Mouse (Mus musculus) mature B cell (primary cell): ENCODE measurements around the gene Pde4a.

ENCODE experiments used
- in situ Hi-C: fragments of 300-500 bp; cut with MboI; formaldehyde crosslinking; loops from 2 replicates; pipeline ENCODE4 v1.14.3; 2019

Pde4a gene

GRCm38 (mm10) chr9:21165041-21165951 lies at the start of gene Pde4a:
Pde4a (plus strand) TSS chr9:21165714.
- in situ Hi-C loops = no loop called here

GRCm38 (mm10) chr9:21117073-21117472 lies 48.4 kb upstream of the Pde4a start:
- in situ Hi-C loops = no loop called here

- in situ Hi-C loops = no loop called here
Measured at GRCm38 (mm10) chr9:21121483-21121882, 44.0 kb upstream of the Pde4a start.

- in situ Hi-C loops = loop anchor here (25.0 kb wide), 1 partner anchor 113 kb away; the partner anchor contains the start of genes Icam1 and Mrpl4
Measured at GRCm38 (mm10) chr9:21124837-21125236, 40.7 kb upstream of the Pde4a start.

DNA sequence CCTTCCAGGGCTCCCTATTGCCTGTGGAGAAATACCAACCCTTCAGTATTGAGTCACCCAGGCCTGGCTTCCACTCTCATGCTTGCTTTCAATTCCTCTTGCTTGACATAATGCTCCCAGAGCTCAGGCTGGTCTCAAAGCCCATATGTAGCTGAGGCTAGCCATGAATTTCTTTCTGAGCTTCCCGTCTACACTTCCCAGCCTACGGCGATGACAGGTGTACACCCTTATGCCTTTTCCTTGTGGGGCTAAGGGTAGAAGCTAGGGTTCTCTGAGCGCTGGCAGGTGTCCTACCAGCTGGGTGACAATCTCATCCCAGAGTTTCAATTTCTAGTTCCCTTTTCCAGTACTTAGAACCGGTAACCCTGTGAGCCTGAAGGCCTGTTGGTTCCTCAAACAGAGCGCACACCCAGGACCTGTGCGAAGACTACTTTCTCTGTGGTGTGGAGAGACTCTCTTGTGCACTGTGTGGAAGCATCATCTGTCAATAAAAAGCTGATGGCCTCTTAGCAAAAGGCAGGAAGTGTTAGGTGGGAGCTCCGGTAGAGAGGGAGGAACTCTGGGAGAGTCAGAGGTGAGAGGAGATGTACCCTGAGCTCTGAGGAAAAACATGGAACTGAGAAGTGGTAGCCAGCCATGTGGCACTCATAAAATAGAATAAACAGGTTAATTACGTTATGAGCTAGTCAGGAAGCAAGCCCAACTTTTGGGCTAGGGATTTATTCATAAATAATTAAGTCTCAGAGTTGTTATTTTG lies 39.8 kb upstream of the Pde4a start:
- in situ Hi-C loops = loop anchor here (25.0 kb wide), 1 partner anchor 113 kb away; the partner anchor contains the start of genes Icam1 and Mrpl4

GRCm38 (mm10) chr9:21126259-21126627 lies 39.3 kb upstream of the Pde4a start:
- in situ Hi-C loops = loop anchor here (25.0 kb wide), 1 partner anchor 114 kb away; the partner anchor contains the start of genes Icam1 and Mrpl4

DNA sequence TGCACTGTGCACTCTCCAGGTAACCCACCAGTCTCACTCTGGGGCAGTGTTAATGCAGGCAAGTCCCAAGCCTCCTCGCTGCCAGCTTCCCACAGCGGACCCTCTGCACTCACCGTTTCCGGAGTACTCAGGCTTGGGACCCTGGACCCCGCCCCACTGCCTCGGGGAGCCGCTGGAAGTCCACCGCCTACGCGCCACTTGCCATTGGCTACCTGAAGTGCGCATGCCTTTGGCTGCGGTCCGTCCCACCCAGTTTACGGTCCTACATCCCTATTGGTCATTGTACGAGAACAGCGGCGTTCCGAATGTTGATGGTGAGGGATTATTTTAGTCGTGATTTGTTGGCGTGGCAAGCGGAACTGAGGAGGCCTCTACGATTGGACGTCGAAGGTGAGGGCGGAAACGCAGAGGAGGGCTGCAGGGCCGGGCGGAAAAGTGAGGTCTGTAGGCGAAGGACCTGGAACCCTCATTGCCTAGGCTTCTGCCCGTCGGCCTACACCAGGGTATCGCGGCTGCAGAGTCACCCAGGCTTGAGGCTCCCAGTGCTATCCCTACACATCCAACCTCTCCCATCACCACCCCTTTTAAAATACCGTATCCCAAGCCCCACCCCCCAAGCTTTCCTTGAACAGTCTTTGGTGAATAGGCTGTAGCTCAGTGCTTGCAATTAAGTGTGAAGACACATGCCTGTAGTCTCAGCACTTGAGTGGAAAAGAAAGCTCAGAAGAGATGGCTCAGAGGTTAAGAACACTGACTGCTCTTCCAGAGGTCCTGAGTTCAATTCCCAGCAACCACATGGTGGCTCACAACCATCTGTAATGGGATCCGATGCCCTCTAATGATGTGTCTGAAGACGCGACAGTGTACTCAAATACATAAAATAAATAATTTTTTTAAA lies 34.2 kb upstream of the Pde4a start, which contains the start of gene Tyk2:
TSS of gene Tyk2 (minus strand) at position 185 of the 898 bp plus-strand sequence.
- in situ Hi-C loops = loop anchor here (25.0 kb wide), 1 partner anchor 119 kb away; the partner anchor contains the start of genes Icam1 and Mrpl4

GRCm38 (mm10) chr9:21132102-21132775 lies 33.3 kb upstream of the Pde4a start:
- in situ Hi-C loops = loop anchor here (25.0 kb wide), 1 partner anchor 120 kb away; the partner anchor contains the start of genes Icam1 and Mrpl4

DNA sequence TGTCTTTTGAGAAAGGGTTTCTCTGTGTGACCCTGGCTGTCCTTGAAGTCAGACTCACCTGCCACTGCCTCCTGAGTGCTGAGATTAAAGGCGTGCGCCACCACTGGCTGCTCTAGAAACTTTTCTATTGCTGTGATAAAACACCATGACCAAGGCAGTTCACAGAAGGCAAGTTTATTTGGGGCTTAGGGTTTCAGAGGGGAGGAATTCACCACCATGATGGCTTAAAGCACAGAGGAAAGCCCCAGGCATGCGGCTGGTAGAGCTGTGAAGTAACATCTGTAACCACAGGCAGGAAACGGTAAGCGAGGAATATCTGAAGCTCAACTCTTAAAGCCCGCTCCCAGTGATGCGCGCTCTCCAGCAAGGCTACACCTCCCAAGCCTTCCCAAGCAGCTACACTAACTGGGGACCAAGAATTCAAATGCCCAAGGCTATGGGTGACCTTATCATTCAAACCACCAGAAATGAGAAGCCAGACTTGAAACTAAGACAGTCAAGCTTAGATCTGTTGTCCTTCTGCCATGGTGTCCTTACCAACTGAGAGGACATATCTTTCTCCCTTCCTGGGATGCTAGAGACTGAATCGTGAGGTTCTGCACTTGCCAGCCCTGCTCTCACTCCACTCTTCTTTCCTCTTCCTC lies 32.3 kb upstream of the Pde4a start:
- in situ Hi-C loops = loop anchor here (25.0 kb wide), 1 partner anchor 121 kb away; the partner anchor contains the start of genes Icam1 and Mrpl4

GRCm38 (mm10) chr9:21134595-21135328 lies 30.8 kb upstream of the Pde4a start:
- in situ Hi-C loops = loop anchor here (25.0 kb wide), 1 partner anchor 122 kb away; the partner anchor contains the start of genes Icam1 and Mrpl4

DNA sequence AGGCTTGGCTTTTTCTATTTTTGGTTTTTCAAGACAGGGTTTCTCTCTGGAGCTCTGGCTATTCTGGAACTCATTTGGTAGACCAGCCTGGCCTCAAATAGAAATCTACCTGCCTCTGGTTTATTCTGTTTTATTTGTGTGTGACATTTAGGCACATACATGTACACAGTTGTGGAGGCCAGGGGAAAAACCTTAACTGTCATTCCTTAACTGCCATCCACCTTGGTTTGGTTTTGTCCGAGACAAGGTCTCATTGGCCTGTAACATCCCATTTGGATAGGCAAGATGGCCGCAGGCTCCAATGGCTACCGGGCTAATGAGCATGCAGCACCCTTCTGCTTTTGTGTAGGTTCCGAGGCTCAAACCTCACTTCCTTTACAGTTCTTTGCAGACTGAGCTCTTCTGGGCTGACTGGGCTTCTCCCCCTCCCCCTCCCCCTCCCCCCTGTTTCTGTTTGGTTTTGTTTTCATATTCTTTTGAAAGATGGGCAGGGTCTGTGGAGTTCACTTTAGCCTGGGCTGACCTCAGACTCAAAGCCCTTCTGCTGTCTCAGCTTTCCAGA lies 30.1 kb upstream of the Pde4a start:
- in situ Hi-C loops = loop anchor here (25.0 kb wide), 1 partner anchor 123 kb away; the partner anchor contains the start of genes Icam1 and Mrpl4

- in situ Hi-C loops = loop anchor here (25.0 kb wide), 1 partner anchor 124 kb away; the partner anchor contains the start of genes Icam1 and Mrpl4
Measured at GRCm38 (mm10) chr9:21135941-21136381, 29.6 kb upstream of the Pde4a start.

DNA sequence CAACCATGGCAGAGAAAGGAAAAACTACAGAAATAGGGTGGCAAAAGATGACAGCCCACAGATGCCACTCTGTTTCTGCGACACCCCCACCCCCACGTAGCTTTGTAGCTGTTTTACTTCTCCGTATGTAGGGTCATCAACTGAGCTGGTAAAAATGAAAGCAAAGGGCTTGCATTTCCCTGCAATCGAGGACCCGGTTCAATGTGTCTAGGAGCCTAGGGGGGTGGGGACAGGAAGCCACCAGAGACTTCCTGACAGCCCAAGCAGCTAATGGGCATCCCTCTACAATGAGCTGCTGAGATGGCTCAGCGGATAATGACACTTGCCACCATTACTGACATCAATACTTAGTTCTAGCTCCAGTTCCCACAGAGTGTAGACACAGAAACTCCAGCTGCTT lies 29.1 kb upstream of the Pde4a start:
- in situ Hi-C loops = loop anchor here (25.0 kb wide), 1 partner anchor 124 kb away; the partner anchor contains the start of genes Icam1 and Mrpl4

DNA sequence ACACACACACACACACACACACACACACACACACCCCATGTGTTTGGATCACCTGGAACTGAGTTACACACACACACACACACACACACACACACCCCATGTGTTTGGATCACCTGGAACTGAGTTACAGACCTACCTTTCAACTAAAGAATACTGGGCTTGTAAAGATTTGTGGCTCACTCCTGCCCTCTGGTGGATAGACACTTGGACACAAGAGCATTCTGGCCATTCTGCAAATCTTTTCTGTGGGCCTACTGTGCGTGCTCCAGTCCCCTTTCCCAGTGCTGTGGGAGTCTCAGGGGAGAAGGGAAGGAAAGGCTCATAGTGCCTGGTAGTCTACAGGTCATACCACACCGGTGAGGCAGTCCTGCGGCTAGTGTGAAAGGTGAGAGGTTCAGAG lies 28.3 kb upstream of the Pde4a start:
- in situ Hi-C loops = loop anchor here (25.0 kb wide), 1 partner anchor 125 kb away; the partner anchor contains the start of genes Icam1 and Mrpl4

GRCm38 (mm10) chr9:21138386-21138785 lies 27.1 kb upstream of the Pde4a start:
- in situ Hi-C loops = loop anchor here (25.0 kb wide), 1 partner anchor 126 kb away; the partner anchor contains the start of genes Icam1 and Mrpl4

- in situ Hi-C loops = loop anchor here (10.0 to 25.0 kb wide), 2 partner anchors 130 to 247 kb away; partner anchors contain the start of genes Eif3g, Icam1 and Mrpl4
Measured at GRCm38 (mm10) chr9:21141922-21142321, 23.6 kb upstream of the Pde4a start.

DNA sequence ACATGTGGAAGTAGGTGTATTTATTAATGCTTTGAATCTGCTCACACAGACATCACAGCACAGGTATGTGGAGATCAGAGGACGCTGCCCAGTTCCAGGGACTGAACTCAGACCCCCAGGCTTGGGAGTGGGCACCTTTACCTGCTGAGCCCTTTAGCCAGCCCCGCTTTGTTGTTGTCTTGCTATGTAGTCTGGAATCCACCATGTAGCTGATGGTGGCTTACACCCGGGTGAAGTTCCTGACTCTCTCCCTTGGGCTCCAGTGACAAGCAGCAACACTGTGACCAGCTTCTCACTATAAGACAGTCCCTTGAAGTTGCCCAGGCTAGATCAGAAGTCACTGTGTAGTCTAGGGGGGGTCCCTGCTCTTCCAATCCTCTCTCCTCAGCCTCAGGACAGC lies 21.2 kb upstream of the Pde4a start:
- in situ Hi-C loops = loop anchor here (10.0 to 25.0 kb wide), 2 partner anchors 132 to 250 kb away; partner anchors contain the start of genes Eif3g, Icam1 and Mrpl4

DNA sequence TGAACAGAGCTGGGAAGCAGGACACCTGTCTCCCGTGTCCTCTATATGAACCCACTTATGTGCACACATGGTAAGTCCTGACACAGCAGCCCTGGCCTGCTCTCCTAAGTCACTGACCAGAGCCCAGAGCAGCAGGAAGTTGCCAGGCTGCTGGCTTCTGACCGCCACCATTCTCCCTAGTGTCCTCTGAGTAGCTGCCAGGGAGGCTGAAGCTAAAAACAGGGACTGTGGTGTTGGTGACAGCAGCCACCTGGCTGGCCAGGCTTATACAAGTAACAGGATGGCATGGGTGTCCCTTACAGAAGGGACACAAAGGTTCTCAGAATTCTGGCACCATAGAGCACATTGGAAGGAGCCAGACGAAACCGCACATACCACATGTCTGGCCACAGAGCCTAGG lies 20.1 kb upstream of the Pde4a start:
- in situ Hi-C loops = loop anchor here (10.0 to 25.0 kb wide), 2 partner anchors 133 to 251 kb away; partner anchors contain the start of genes Eif3g, Icam1 and Mrpl4
